Mouse (Mus musculus): Measurements from ENCODE around the gene Dlst. TPM values are rescaled to one million over a fixed set of nuclear protein-coding genes. Genes with fewer than 3 reads are reported as not detected.

The Dlst gene
- polyA plus RNA-seq, 2 experiments: 59.2 to 73.7 TPM

GRCm38 (mm10) chr12:85104789-85105188 is 5.8 kb upstream of the Dlst start:
- no peak for TF ChIP-seq EP300 (IDR thresholded peaks at IDR 0.05; ENCODE audit: low read depth)
- no peak for TF ChIP-seq CTCF (IDR thresholded peaks at IDR 0.05; ENCODE audit: low read depth)
- no peak overlapping the region for H3K4me2 ChIP-seq (ENCODE audit: low read depth)
- H3K4me1 ChIP-seq (replicated peaks; ENCODE audit: control insufficient read depth in 2 of 2, insufficient read depth in 2 of 2, low read length in 1 of 2): peaks cover 5 to 11% of the 10 kb centered on the region in 2 experiments
- H3K27me3 ChIP-seq (ENCODE audit: control insufficient read depth, insufficient read depth, low read length): no peaks in the 10 kb centered on the region
- H3K27ac ChIP-seq: no peak overlapping the region
- no peaks in the 10 kb centered on the region for H3K9me3 ChIP-seq (ENCODE audit: control insufficient read depth, low read length)
- WGBS (ENCODE audit: insufficient replicate concordance): 79% methylated on average over 8 of the region's 8 CpGs
- ATAC-seq (ENCODE audit: insufficient read depth) (no peak), DNase-seq (ENCODE audit: low read depth in 3 of 3, low spot score in 3 of 3) (no peak)
- no peaks in the 10 kb centered on the region for H3K36me3 ChIP-seq (replicated peaks; ENCODE audit: control insufficient read depth, insufficient read depth, low read depth)
- no peak overlapping the region for H3K4me3 ChIP-seq (ENCODE audit: insufficient read depth in 1 of 2, low read depth in 2 of 2, low read length in 2 of 2)
- H3K9ac ChIP-seq (replicated peaks): no peak overlapping the region

- no peak for ATAC-seq (ENCODE audit: insufficient read depth)
- WGBS (ENCODE audit: insufficient replicate concordance): 5% methylated on average over 8 of the region's 8 CpGs
- H3K4me2 ChIP-seq (ENCODE audit: low read depth): peak overlapping the region; percentile 34; the same call in 1 of the 2 replicates
- no peaks in the 10 kb centered on the region for H3K9me3 ChIP-seq (ENCODE audit: control insufficient read depth, low read length)
- no peaks in the 10 kb centered on the region for H3K27me3 ChIP-seq (ENCODE audit: control insufficient read depth, insufficient read depth, low read length)
- no peak overlapping the region for H3K27ac ChIP-seq
- H3K4me1 ChIP-seq (replicated peaks; ENCODE audit: control insufficient read depth in 2 of 2, insufficient read depth in 2 of 2, low read length in 1 of 2): peaks cover 7 to 14% of the 10 kb centered on the region in 2 experiments
- TF ChIP-seq EP300 (IDR thresholded peaks at IDR 0.05; ENCODE audit: low read depth): no peak
- TF ChIP-seq CTCF (IDR thresholded peaks at IDR 0.05; ENCODE audit: low read depth): no peak
- DNase-seq (ENCODE audit: low read depth in 3 of 3, low spot score in 3 of 3): no peak
- H3K9ac ChIP-seq (replicated peaks): no peak overlapping the region
- no peak overlapping the region for H3K4me3 ChIP-seq (ENCODE audit: insufficient read depth in 1 of 2, low read depth in 2 of 2, low read length in 2 of 2)
- no peaks in the 10 kb centered on the region for H3K36me3 ChIP-seq (replicated peaks; ENCODE audit: control insufficient read depth, insufficient read depth, low read depth)
These were observed 4.3 kb upstream of the Dlst start for GRCm38 (mm10) chr12:85106292-85106691.

GRCm38 (mm10) chr12:85108643-85109042 is 2.0 kb upstream of the Dlst start:
- H3K4me1 ChIP-seq (replicated peaks; ENCODE audit: control insufficient read depth in 2 of 2, insufficient read depth in 2 of 2, low read length in 1 of 2): peaks cover 28 to 34% of the 10 kb centered on the region in 2 experiments
- no peak overlapping the region for H3K9ac ChIP-seq (replicated peaks)

GRCm38 (mm10) chr12:85109426-85109825 is 1.2 kb upstream of the Dlst start:
- WGBS (ENCODE audit: insufficient replicate concordance): 78% methylated on average over 4 of the region's 4 CpGs
- Histone ChIP-seq H3K9ac (replicated peaks) (peak overlapping the region; percentile 80), H3K27me3 (ENCODE audit: control insufficient read depth, insufficient read depth, low read length) (no peaks in the 10 kb centered on the region), H3K4me1 (replicated peaks; ENCODE audit: control insufficient read depth in 2 of 2, insufficient read depth in 2 of 2, low read length in 1 of 2) (peaks cover 32 to 39% of the 10 kb centered on the region in 2 experiments), H3K27ac (no peak overlapping the region), H3K9me3 (ENCODE audit: control insufficient read depth, low read length) (no peaks in the 10 kb centered on the region), H3K4me2 (ENCODE audit: low read depth) (peak overlapping the region; percentile 98), H3K36me3 (replicated peaks; ENCODE audit: control insufficient read depth, insufficient read depth, low read depth) (peaks cover 3% of the 10 kb centered on the region; the same call in 1 of the 2 replicates), H3K4me3 (ENCODE audit: insufficient read depth in 1 of 2, low read depth in 2 of 2, low read length in 2 of 2) (peak overlapping the region in 1 of 2 experiments; percentile 74; a peak in 2 of 4 replicates)
- TF ChIP-seq EP300 (IDR thresholded peaks at IDR 0.05; ENCODE audit: low read depth) (no peak), CTCF (IDR thresholded peaks at IDR 0.05; ENCODE audit: low read depth) (no peak)
- ATAC-seq (ENCODE audit: insufficient read depth): no peak
- no peak for DNase-seq (ENCODE audit: low read depth in 3 of 3, low spot score in 3 of 3)

More at GRCm38 (mm10) chr12:85108643-85109042, 2.0 kb upstream of the Dlst start:
- H3K4me2 ChIP-seq (ENCODE audit: low read depth): no peak overlapping the region
- DNase-seq (ENCODE audit: low read depth in 3 of 3, low spot score in 3 of 3) (no peak), ATAC-seq (ENCODE audit: insufficient read depth) (no peak)
- H3K27me3 ChIP-seq (ENCODE audit: control insufficient read depth, insufficient read depth, low read length): no peaks in the 10 kb centered on the region
- no peaks in the 10 kb centered on the region for H3K9me3 ChIP-seq (ENCODE audit: control insufficient read depth, low read length)
- no peak overlapping the region for H3K4me3 ChIP-seq (ENCODE audit: insufficient read depth in 1 of 2, low read depth in 2 of 2, low read length in 2 of 2)
- H3K27ac ChIP-seq: no peak overlapping the region
- TF ChIP-seq EP300 (IDR thresholded peaks at IDR 0.05; ENCODE audit: low read depth) (no peak), CTCF (IDR thresholded peaks at IDR 0.05; ENCODE audit: low read depth) (no peak)
- WGBS (ENCODE audit: insufficient replicate concordance): 59% methylated on average over 3 of the region's 3 CpGs
- peaks cover 3% of the 10 kb centered on the region; the same call in 1 of the 2 replicates for H3K36me3 ChIP-seq (replicated peaks; ENCODE audit: control insufficient read depth, insufficient read depth, low read depth)

- DNase-seq (ENCODE audit: low read depth in 3 of 3, low spot score in 3 of 3) (peak in 2 of 3 experiments; percentile 40 to 46), ATAC-seq (ENCODE audit: insufficient read depth) (peak; percentile 65; the same call in 1 of the 2 replicates)
- Histone ChIP-seq H3K9ac (replicated peaks) (peak overlapping the region; percentile 80), H3K4me1 (replicated peaks; ENCODE audit: control insufficient read depth in 2 of 2, insufficient read depth in 2 of 2, low read length in 1 of 2) (peaks cover 32 to 41% of the 10 kb centered on the region in 2 experiments), H3K27me3 (ENCODE audit: control insufficient read depth, insufficient read depth, low read length) (no peaks in the 10 kb centered on the region), H3K4me2 (ENCODE audit: low read depth) (peak overlapping the region; percentile 98), H3K27ac (peak overlapping the region; percentile 84), H3K4me3 (ENCODE audit: insufficient read depth in 1 of 2, low read depth in 2 of 2, low read length in 2 of 2) (peak overlapping the region; percentile 74 to 91), H3K36me3 (replicated peaks; ENCODE audit: control insufficient read depth, insufficient read depth, low read depth) (peaks cover 8% of the 10 kb centered on the region), H3K9me3 (ENCODE audit: control insufficient read depth, low read length) (no peaks in the 10 kb centered on the region)
- no peak for TF ChIP-seq CTCF (IDR thresholded peaks at IDR 0.05; ENCODE audit: low read depth)
- no peak for TF ChIP-seq EP300 (IDR thresholded peaks at IDR 0.05; ENCODE audit: low read depth)
- WGBS (ENCODE audit: insufficient replicate concordance): 11% methylated on average over 18 of the region's 18 CpGs
These were observed 479 bp upstream of the Dlst start for GRCm38 (mm10) chr12:85110011-85110697.
